Mouse (Mus musculus) erythroblast, adult 5-6 weeks (primary cell): ENCODE data around the gene Dmxl2. TPM values are rescaled to one million over a fixed set of nuclear protein-coding genes. Genes with fewer than 3 reads are reported as not detected.
A peak's percentile ranks its signal among the peaks of the same experiment; 100 is the strongest.

Experiments used
- ATAC-seq: replicated peaks from 2 replicates; pipeline ENCODE4 v1.8.0; 2016; ENCODE audit warnings: moderate number of reproducible peaks, mild to moderate bottlenecking, moderate TSS enrichment, inconsistent platforms; ENCODE audit not compliant: poor library complexity, low FRiP score, severe bottlenecking
- total RNA-seq, 2 experiments: library from RNA; stranded (forward) in 1 of 2; stranded (reverse) in 1 of 2; fragments of 150-400 nt in 1 of 2; fragments of 200-764, 138-1000 nt in 1 of 2; gene quantifications; 2 replicates each; pipeline versions ENCODE4 v1.2.3 to v1.2.4; 2015 to 2017; ENCODE audit warnings: low replicate concordance in 2 of 2

Gene Dmxl2
- total RNA-seq (2015; ENCODE audit: low replicate concordance) (7.1 and 11.1 TPM in 2 replicates), total RNA-seq (2017; ENCODE audit: low replicate concordance) (5.7 and 5.9 TPM in 2 replicates)

DNA sequence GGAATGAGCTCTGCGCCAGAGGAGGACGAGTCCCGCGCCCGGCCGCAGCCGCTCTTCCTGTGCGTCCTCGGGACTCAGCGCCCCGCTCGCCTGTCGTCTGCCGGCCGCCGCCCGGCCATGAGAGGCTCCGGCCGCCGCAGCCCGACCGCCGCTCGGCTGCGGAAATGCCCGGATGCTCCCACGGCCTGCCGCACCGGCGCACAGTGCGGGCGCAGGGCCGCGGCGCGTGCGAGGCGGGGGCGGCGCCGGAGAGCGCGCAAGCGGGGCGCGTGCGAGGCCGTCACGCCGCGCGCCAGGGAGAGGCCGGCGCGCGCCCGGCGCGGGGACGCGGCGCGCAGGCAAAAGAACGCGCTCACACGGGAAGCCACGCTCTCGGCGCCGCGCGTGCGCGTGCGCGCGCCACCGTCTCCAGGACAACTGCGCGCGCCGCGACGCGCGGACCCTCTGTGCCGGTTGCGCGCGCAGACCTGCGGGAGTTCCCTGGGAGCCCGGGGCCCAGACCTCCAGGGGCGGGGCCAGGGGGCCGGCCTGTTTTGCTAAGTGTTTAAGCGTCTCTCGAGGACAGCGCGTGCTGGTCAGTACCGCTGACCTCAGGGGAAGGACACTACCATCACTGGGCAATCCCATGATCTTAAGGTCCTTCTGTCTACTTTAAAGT lies at the start of gene Dmxl2:
Dmxl2 (minus strand) TSS at position 174 of the 658 bp plus-strand sequence.
- ATAC-seq, result no peak

DNA sequence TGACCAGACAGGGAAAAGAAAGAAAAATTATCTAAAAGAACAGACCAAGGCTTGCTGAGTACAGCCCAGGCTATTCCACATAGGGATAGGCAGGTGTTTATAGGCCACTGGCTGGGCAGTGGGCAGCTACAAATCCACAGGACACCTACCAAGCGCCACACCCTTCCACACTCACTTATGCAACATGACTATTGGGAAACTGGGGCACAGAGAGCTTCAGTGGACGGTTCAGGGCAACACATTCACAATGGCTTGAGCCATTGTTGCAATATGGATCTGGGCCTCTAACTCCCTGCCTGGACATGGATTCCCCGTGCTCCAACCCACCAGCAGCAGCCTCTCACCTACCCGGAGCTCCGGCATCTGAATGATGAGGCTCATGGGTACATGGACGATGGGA lies 48.0 kb upstream of the Dmxl2 start:
- no peak for ATAC-seq

DNA sequence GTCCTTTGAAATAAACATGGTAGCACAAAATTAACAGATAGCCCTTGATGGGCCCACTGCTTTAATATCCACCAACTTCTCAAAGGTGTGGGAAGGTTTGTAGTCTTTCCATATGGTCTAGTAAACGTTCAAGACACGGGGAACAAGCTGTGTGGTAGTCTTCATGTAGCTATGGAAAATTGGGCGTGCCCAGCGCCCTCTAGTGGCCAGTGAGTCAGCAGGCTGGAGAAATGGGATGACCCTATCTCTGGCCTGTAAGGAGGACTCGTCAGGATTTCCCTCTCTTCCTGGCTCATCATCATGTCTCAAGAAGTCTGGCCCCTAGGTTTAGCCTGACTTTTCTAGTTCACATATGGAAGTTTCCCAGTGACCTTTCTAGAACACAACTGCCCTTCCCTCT lies 46.1 kb upstream of the Dmxl2 start:
- ATAC-seq, result peak; percentile 58; the same call in 1 of the 2 replicates

DNA sequence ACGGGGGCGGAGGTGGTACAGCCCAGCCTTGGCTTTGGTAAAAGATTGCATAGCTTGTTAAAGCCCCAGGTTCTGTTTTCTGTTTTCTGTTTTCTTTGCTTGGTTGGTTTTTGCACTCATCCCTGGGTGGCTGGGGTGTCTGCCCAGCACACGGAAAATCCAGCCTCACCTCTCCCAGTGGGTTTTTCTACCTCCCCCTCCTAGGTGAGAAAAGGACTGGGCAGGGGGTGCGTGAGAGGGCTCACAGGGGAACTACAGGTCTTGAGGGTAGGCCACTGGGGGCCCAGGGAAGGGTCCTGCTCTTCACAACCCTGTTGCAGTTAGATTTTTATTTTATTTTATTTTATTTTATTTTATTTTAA lies 43.5 kb upstream of the Dmxl2 start:
- ATAC-seq, result no peak

DNA sequence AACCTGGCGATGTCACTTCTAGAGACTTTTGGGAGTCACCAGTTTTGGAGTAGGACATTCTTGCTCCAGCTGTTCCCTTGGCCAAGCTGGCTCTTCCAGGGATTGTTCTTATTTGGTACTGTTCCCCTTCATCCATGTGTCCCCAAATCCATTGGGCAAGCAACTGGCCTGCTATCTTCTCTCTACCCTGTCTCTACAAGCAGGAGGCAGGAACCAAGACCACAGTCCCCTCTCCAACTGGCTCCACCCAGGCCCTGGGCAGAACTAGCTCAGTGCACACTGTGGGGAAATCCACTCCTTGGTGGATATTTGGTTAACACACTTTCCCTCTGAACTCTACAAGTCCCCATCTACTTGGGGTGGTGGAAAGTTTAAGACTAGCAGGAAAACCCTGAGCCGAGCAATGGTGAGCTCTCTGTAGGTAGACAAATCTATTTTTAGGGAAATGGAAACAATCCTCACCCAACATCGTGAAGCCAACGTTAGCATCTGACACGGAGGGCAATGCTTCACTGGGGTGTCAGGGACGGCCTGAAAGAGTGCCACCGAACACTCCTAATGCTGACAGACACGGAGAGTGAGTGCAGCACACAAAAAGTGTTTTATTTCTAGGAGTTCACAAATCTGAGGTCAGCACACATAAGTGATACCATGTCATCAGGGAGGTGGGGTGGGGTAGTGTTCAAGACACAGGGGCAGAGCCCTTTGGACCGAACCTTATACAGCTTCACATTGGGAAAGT lies 43.0 kb upstream of the Dmxl2 start:
- ATAC-seq, result no peak

DNA sequence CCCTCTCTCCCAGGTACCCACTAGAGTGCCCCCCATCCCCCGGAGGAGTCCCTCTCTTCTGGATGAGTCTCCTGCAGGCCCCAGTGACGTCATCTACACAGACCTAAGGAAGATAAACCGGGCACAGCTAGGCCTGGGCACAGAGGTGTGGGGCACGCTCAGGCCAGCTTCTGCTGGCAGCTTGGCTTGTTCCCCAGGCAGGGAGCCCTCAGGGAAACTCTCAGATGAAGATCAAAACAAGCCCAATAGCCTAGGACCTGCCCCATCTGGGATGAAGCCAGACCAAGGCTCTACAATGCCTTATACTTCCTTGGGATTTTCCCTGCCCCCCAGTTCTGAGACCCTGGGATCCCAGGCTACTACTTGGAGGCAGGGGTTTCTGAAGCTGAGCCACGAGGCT lies 39.4 kb upstream of the Dmxl2 start:
- ATAC-seq, result no peak

DNA sequence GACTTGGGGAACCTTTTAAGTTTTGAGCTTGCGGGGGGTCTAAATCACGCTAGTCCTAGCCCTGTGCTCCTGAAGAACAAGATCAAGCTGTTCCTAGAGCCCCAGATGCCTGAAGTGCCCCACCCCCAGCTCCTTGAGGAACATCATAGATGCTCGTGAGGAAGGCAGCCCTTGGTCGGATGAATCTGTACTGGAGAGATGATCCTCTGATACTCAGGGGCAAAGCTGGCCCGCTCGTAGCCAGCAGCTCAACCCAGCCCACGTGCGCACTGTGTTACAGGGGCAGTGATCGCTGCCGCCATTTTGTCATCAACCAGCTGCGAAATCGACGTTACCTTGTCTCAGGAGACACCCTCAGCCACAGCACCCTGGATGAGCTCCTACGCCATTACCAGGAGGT lies 37.3 kb upstream of the Dmxl2 start, which contains the start of gene Sh2d7:
Sh2d7 (plus strand) TSS at position 301 of the 400 bp plus-strand sequence.
- ATAC-seq, result no peak

DNA sequence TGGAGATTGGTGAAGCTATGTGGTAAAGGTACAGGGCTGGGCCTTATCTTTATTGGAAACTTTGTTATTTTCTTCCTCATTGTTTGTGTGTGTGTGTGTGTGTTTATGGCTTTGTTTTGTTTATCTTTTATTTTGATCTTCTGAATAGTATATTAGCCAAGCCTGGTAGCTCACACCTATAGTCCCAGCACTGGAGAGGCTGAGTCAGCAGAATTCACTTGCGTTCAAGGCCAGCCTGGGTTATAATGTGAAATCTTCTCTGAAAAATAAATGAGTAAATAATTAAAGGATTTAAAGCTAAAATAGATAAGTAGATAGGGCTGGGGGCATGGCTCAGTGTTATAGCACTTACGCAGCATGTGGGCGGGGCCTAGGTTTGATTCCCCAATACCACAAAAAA lies 36.8 kb upstream of the Dmxl2 start:
- no peak for ATAC-seq

DNA sequence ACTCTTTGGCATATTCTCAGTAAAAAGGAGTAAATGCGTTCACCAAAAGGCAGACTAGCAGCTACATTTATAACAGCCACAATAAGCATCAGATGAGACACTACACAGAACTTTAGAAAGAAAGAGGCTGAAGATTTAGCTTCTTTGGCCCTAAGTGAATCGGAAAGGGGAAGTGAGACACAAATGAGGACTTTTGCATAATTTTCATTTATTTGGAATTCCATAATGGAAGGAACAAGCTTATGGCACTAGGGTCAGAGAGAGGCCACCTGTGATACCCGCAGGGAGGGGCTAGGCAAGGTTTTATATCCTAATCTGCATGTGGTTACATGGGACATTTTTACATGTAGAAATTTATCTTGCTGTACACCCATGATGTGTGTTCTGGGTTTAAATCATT lies 36.1 kb upstream of the Dmxl2 start:
- ATAC-seq, result no peak

DNA sequence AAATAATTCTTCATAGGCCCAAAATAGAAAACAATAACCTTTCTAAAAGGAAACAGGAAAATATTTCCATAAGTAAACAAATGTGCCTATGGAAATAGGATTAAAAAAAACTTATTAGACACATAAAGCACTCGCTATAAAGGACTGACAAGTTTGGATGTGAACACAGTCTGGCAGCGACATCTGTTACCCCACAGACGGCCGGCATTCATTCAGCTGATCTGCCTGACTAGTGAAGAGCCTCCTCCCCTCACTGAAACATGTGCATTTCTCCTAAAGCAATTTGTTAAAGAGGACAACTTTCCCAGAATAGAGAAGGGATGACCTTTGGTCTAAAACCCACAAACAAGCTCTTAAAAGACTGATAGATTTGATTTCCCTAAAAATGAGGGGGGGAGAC lies 35.6 kb upstream of the Dmxl2 start:
- ATAC-seq, result no peak

DNA sequence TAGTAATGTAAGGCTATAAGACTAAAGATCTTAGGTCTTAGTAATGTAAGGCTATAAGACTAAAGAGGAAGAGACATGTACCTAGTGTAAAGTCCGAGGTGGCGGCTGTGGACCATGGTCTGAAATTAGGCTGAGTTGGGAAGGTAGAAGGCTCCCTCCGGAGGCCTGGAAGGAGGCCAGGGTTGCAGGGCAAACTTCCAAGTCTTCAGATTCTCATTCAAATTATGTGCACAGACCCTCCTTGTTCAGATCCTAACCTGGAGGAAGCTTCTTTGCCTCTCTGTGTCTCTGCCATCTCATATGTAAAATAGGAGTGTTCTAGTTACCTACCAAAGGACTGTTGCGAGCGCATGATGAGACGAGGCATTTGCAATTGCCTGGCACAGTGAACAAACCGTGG lies 34.8 kb upstream of the Dmxl2 start:
- ATAC-seq, result no peak

DNA sequence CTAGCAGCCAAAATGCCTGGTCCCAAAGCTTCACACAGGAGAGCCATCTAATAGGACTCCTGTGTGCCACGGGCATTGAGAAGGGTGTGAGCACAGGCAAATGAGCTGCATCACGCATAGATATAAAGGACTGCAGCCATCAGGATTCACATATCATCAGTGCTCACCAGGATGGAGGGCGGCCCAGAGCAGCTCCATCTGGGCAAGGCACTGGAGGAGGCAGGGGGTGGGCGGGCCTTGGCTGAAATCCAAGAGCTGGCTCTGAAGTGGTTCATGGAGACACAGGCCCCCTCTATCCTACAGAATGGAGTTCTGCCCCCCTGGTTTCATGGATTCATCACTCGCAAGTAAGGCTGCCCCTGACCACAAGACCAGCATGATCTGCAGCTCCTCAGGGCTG lies 32.5 kb upstream of the Dmxl2 start:
- no peak for ATAC-seq

DNA sequence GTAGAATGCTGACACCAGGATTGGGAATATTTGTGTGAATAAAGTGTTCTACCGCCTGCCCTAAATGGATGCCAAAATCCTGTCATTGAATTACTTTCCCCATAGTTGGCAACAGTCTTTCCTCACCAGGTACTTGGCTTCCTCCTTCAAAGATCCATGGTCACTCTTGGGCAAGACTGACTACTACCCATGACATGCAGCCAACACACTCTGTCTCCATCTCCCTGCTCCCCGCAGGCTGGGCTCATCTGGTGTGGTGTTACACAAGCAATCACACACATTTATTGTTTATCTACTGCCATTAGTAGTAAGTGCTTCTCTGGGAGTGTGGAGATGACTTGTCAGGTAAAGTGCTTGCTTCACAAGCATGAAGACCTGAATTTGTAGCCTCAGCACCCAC lies 31.5 kb upstream of the Dmxl2 start:
- ATAC-seq, result no peak

DNA sequence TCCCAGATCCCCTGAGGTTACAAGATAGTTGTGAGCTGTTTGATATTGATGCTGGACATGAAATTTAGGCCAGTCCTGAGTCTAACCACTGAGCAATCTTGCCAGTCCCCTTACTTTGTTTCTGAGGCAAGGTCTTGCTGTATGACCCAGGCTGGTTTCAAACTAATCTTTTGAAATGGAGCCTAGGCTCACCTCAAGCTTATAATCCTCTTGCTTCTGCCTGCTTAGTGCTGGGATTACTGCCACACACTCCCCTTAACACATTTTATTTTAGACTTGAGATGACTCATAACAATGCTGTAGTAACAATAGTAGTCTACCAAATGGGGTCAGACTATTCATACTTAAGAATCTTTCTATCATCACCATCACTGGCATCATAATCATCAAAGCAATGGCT lies 30.0 kb upstream of the Dmxl2 start:
- no peak for ATAC-seq

DNA sequence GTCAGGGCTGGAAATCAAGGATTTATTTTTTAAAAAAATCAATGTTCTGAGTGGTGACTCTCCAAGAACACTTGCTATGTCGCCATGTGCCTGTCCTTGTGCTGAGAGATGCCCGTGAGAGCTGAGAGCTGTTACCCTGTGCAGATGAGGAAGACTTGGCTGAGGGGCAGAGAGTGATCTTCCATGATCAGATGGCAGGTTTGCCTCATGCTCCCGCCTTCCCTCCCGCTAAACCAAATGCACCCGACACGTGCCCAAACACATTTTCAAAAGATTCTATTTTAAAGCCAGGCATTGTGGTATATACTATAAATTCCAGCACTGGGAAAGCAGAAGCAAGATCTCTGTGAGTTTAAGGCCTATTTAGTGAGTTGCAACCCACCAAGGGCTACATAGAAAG lies 29.4 kb upstream of the Dmxl2 start:
- no peak for ATAC-seq

DNA sequence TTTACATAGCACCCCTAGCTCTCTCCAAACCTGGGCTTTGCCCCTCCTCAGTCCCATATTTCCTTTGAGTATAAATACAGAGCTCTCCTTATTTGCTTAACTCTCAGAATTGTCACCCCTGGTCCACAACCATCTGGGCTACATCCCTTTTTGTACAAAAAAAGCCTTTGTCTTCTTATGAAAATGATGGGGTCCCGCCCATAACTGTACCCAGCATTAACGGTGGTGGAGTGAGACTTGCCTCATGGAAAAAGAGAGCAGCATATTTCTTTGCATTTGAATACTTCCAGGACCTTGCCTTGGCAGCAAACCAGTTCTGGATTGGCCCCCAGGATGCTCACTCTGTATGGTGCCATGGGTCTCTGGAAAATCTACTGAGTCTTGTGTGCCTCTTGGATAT lies 28.5 kb upstream of the Dmxl2 start:
- ATAC-seq, result no peak

DNA sequence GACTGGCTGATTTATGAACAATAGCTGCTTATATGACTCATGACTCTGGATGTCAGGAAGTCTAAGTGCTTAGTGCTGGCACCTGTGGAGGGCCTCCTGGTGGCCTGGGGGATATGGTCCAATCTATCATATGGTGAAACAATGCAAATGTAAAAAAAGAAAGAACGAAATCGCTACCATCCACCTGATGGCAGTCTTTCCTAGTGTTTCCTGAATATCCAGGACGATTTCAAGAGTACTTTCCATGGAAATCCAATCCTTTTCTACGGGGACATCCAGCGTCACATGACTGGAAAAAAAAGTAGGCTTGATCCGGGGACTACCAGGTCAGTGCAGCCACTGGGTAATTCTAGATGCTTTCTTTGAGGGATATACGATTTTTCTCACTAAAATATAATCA lies 26.3 kb upstream of the Dmxl2 start:
- no peak for ATAC-seq

DNA sequence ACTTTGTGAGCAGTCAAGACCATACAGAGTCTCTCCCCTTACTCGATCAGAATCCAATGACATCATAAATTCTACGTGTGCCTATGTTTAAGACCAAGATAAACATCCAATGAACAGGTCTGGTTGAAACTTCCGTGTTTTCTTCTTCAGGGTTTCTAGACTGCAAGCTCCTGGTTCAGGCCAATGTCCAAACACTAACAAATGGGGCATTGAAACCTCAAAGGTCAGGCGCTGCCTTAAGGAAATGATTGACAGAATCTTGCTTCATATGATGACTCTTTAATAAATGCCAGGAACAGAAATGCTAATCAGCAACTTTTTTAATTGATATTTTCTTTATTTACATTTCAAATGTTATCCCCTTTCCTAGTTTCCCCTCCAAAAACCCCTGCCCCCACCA lies 18.9 kb upstream of the Dmxl2 start:
- no peak for ATAC-seq

DNA sequence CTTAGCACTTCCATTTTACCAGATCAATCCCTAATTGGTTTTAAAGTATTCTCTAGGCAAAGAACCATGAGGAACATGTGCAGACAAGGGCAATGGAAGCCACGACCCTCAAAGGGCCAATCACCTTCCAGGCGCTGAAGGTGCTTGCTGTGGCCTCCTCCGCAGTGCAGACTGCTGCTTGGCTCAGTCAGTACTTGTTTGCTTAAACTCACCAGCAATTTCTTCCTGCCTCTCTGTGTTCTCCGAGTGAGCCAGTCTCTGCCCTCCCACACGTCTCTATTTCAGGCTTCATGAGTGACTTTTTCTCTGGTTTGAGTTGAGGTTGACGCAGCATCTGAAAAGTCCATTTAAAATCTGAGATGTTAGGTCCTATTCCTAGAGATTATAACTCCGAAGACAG lies 17.5 kb upstream of the Dmxl2 start:
- no peak for ATAC-seq

DNA sequence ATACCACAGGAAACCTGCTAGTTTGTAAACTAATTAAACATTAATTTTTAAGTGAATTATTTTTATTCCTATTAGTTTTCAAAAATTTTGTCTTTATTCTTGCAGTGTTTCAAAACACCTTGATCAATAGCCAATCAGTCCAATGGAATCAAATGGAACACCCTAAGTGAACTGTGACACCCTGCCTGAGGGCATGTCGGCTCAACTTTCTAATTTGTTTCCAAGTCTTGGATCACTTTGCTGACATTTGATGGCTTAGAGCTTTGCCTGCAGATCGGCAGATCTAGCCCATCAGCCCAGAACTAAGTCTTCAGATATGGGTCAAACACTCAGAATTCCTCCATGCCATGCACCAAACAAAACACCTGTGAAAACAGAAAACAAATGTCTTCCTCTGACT lies 14.6 kb upstream of the Dmxl2 start:
- ATAC-seq, result no peak

DNA sequence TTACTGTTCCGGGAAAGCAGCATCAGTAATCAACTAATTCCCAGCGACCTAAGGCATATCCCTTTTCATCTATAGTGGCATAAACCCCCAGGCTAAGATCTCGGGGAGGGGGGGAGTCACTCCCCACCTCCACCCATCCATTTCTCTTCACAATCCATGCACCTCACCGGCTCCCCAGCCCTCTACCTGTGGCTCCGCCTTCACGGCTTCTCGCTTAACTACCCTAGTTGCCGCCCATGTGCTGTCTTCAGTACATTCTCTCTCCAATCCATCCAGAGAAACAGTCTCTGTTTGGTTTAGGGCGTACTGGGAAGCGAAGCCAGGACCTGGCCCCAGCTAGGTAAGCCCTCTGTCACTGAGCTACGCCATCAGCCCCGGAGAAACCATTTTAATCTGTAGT lies 1.4 kb upstream of the Dmxl2 start:
- ATAC-seq, result no peak

DNA sequence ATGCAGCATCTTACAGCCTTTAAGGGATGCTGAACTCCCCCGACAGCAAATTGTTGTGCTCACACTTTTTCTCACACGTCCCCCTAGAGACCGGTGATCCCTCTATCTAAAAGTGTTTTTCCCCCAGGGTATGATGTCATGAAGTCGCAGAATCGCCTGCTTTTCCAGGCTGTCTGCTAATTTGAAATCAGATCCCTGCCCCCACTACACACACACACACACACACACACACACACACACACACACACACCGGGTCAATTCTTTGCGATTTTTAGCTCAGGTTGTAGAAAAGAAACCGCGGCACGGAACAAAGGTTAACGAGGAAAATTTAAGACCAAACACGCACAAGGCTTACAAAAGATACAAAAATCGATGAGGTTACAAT lies 677 bp upstream of the Dmxl2 start:
- ATAC-seq, result no peak
